Mouse (Mus musculus): Measurements from ENCODE around the gene Gm10644.

Gm10644 gene

GRCm38 (mm10) chr8:83934222-83934621, 20.8 kb downstream of the Gm10644 start:
- no peak for DNase-seq

GRCm38 (mm10) chr8:83926266-83926665, 28.7 kb downstream of the Gm10644 start:
- DNase-seq = no peak

GRCm38 (mm10) chr8:83924585-83924984, 30.4 kb downstream of the Gm10644 start:
- DNase-seq = no peak

- no peak for DNase-seq
Observed at GRCm38 (mm10) chr8:83922727-83923126, 32.3 kb downstream of the Gm10644 start.

- peak; percentile 77 for DNase-seq
Observed at GRCm38 (mm10) chr8:83921558-83921957, 33.4 kb downstream of the Gm10644 start.

GRCm38 (mm10) chr8:83917566-83917965, 37.4 kb downstream of the Gm10644 start:
- no peak for DNase-seq

GRCm38 (mm10) chr8:83916015-83916414, 39.0 kb downstream of the Gm10644 start:
- DNase-seq = peak; percentile 68

GRCm38 (mm10) chr8:83914860-83915259, 40.1 kb downstream of the Gm10644 start:
- peak; percentile 42 for DNase-seq

- no peak for DNase-seq
Observed at GRCm38 (mm10) chr8:83914232-83914631, 40.8 kb downstream of the Gm10644 start.

- DNase-seq = no peak
Observed at GRCm38 (mm10) chr8:83911809-83912731, 42.9 kb downstream of the Gm10644 start.

- peak; percentile 74 for DNase-seq
Observed at GRCm38 (mm10) chr8:83909311-83909710, 45.7 kb downstream of the Gm10644 start.

GRCm38 (mm10) chr8:83908583-83908982, 46.4 kb downstream of the Gm10644 start:
- no peak for DNase-seq

- peak; percentile 53 for DNase-seq
Observed at GRCm38 (mm10) chr8:83902961-83903666, 51.9 kb downstream of the Gm10644 start.

GRCm38 (mm10) chr8:83901566-83902485, 53.2 kb downstream of the Gm10644 start:
- no peak for DNase-seq

GRCm38 (mm10) chr8:83900957-83901270, 54.1 kb downstream of the Gm10644 start:
- peak; percentile 88 for DNase-seq

- DNase-seq = peak; percentile 42
Observed at GRCm38 (mm10) chr8:83900266-83900956, 54.6 kb downstream of the Gm10644 start.

GRCm38 (mm10) chr8:83899363-83900252, 55.4 kb downstream of the Gm10644 start, which contains the start of gene Adgrl1:
TSS of gene Adgrl1 (plus strand) at chr8:83900105.
- peak; percentile 98 for DNase-seq

GRCm38 (mm10) chr8:83898985-83899362, 56.0 kb downstream of the Gm10644 start:
- peak; percentile 74 for DNase-seq

- peak; percentile 49 for DNase-seq
Observed at GRCm38 (mm10) chr8:83898456-83898855, 56.5 kb downstream of the Gm10644 start.

- DNase-seq = no peak
Observed at GRCm38 (mm10) chr8:83897211-83897610, 57.8 kb downstream of the Gm10644 start.

GRCm38 (mm10) chr8:83896461-83896860, 58.5 kb downstream of the Gm10644 start:
- DNase-seq = no peak
